Mouse (Mus musculus): ENCODE data around the gene Agfg1. TPM values are rescaled to one million over a fixed set of nuclear protein-coding genes. Genes with fewer than 3 reads are reported as not detected.

The Agfg1 gene
- 54.6 and 57.5 TPM in 2 replicates for polyA plus RNA-seq (2012; rRNA removed)

DNA sequence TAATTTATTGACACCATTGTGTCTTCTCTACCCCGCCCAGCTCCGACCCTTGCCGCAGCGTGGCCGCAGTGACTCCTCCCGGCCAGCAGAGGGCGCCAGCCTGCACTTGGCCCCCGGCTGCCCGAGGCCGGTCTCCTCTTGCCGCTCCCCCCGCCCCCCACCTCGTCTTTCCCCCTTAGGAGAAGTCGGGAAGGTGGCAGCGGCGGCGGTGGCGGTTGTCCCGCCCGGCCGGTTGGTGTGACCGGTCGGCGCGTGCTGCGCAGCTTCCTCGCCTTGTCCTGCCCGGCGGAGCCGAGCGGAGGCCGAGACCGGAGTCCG is at the start of gene Agfg1:
Gene Agfg1, plus strand, starts transcription at position 188 of the 318 bp plus-strand sequence.

DNA sequence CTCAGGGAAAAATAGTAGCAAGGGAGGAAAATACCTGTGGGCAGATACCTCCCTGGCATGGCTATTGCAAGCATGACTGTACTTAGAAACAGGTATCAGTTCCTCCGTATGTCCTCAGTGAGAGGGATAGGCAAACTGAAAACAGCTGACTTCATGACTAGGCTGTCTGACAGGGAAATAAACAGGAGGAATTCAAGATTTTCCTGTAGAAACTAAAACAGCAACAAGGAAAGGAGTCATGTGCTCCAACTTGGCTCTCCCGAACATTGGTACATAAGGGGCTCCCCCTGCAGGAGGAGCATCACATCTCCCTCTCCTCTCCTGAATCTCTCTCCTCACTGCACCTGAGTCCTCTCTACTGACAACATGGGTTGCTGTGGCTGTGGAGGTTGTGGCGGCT is 73.7 kb downstream of the Agfg1 start, which contains the start of gene A030005L19Rik:
Gene A030005L19Rik, plus strand, starts transcription at position 301 of the 400 bp plus-strand sequence.

DNA sequence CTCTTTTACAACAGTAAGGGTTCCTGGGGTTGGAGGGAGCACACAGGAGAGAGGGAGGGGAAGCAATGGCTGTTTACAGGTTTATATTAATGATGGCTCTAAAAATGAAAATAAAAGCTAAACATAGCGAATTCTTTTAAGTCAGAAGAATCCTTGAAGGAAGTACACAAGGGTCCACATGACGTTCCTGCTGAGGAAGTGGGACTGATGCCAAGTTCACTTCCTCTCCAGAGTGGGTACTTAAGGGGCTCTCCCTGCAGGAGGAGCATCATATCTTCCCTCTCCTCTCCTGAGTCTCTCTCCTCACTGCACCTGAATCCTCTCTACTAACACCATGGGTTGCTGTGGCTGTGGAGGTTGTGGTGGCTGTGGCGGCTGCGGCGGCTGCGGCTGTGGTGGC is 85.4 kb downstream of the Agfg1 start, which contains the start of gene A030014E15Rik:
Gene A030014E15Rik, plus strand, starts transcription at position 268 of the 400 bp plus-strand sequence.

DNA sequence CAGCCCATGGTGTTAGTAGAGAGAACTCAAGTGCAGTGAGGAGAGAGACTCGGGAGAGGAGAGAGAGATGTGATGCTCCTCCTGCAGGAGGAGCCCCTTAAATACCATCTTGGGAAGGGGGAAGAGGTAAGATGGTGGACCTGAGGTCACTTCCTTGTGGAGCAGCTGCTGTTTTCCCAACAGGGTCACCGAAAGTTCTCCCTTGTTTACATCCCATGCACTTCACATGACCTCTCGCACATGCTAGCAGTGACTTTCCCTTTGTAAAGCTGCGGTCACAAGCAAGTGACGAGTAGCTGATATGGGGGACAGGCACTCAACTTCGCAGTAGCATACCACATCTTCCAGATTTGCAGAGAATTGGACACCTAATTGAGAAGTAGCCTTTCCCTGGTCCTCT is 92.0 kb downstream of the Agfg1 start, which contains the start of gene Gm6217:
Gene Gm6217, minus strand, starts transcription at position 74 of the 400 bp plus-strand sequence.

DNA sequence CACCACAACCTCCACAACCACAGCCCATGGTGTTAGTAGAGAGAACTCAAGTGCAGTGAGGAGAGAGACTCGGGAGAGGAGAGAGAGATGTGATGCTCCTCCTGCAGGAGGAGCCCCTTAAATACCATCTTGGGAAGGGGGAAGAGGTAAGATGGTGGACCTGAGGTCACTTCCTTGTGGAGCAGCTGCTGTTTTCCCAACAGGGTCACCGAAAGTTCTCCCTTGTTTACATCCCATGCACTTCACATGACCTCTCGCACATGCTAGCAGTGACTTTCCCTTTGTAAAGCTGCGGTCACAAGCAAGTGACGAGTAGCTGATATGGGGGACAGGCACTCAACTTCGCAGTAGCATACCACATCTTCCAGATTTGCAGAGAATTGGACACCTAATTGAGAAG is 104.0 kb downstream of the Agfg1 start, which contains the start of gene A030003K21Rik:
Gene A030003K21Rik, minus strand, starts transcription at position 94 of the 400 bp plus-strand sequence.

Other genes with a start within 250 kb of the Agfg1 start
- gene Mff, start 114.6 kb upstream of the Agfg1 start, polyA plus RNA-seq (2012; rRNA removed) = 379 and 394 TPM in 2 replicates
- not detected in 2 replicates for gene Tm4sf20, start 71.0 kb upstream of the Agfg1 start, polyA plus RNA-seq (2012; rRNA removed)
- gene Gm47791, start 68.2 kb upstream of the Agfg1 start, polyA plus RNA-seq (2012; rRNA removed) = not detected in 2 replicates
- 1.8 and 2.0 TPM in 2 replicates for gene A030005L19Rik, start 73.8 kb downstream of the Agfg1 start, polyA plus RNA-seq (2012; rRNA removed)
- 0.12 and 0.18 TPM in 2 replicates for gene A030014E15Rik, start 85.4 kb downstream of the Agfg1 start, polyA plus RNA-seq (2012; rRNA removed)
- not detected in 2 replicates for gene Gm6217, start 91.9 kb downstream of the Agfg1 start, polyA plus RNA-seq (2012; rRNA removed)
- not detected in 2 replicates for gene A030003K21Rik, start 103.9 kb downstream of the Agfg1 start, polyA plus RNA-seq (2012; rRNA removed)
- not detected in 2 replicates for gene Gm7544, start 116.5 kb downstream of the Agfg1 start, polyA plus RNA-seq (2012; rRNA removed)
- gene Gm47955, start 120.8 kb downstream of the Agfg1 start, polyA plus RNA-seq (2012; rRNA removed) = not detected in 2 replicates
- not detected in 2 replicates for gene Gm47959, start 161.1 kb downstream of the Agfg1 start, polyA plus RNA-seq (2012; rRNA removed)
- gene Slc19a3, start 199.0 kb downstream of the Agfg1 start, polyA plus RNA-seq (2012; rRNA removed) = 2.0 TPM in 2 replicates
- gene Krtap28-10, start 203.0 kb downstream of the Agfg1 start, polyA plus RNA-seq (2012; rRNA removed) = not detected in 2 replicates
- gene Gm47969, start 205.4 kb downstream of the Agfg1 start, polyA plus RNA-seq (2012; rRNA removed) = not detected in 2 replicates
- gene A030005K14Rik, start 219.9 kb downstream of the Agfg1 start, polyA plus RNA-seq (2012; rRNA removed) = not detected in 2 replicates
- gene Krtap28-13, start 221.4 kb downstream of the Agfg1 start, polyA plus RNA-seq (2012; rRNA removed) = not detected in 2 replicates